Mouse (Mus musculus): ENCODE data around the gene Micu2. TPM values are rescaled to one million over a fixed set of nuclear protein-coding genes. Genes with fewer than 3 reads are reported as not detected.

The Micu2 gene
- polyA plus RNA-seq (2012; ENCODE audit: insufficient read depth, low replicate concordance): 10.0 and 46.0 TPM in 2 replicates

DNA sequence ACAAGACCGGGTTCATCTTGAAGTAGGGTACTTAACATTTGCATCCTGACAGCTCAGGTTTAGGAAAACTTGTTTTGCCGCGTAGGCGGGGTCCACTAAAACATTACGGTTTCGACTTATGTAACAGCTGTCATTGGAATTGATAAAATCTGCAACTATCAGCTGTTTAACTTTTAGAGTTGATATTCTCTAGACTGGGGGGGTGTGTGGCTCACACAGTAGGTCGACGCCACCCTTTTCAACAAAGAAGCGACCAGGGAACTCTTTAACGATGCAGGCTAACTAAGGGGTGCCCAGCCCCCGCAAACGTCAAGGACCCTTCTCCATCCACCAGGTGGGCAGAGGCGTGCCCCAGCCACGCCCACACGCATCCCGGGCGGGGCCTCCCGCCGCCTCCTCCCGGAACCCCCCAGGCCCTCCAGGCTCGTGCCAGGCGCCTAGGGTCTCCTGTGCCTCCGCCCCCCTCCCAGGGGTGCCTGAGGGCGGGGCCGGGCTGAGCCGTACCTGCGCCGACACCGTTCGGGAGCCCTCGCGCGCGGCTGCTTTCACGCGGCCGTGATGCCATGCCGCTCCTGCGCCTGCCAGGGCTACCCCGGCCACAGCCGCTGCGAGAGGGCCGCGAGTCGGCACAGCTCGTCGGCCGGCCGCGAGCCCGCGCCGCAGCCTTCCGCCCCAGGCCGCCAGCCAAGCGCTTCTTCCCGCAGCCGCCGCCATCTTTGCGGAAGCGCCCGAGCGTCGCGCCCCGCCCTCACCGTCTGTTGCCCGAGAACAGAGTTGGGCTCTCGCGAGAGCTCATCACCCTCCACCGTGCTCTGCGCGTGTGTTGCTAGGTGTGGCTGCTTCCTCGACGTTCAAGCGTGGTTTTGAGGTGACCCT lies at the start of gene Micu2:
Gene Micu2, minus strand, starts transcription at position 737 of the 876 bp plus-strand sequence.
- TF ChIP-seq FLI1 (IDR thresholded peaks at IDR 0.05; ENCODE audit: low read length): no peak
- no peak for TF ChIP-seq GATA1 (IDR thresholded peaks at IDR 0.05; ENCODE audit: borderline replicate concordance, low read length)
- H3K36me3 ChIP-seq (replicated peaks; ENCODE audit: low read length): peaks cover 23% of the 10 kb centered on the region
- H3K4me1 ChIP-seq: peaks cover 51% of the 10 kb centered on the region
- no peaks in the 10 kb centered on the region for H3K9me3 ChIP-seq
- no peaks in the 10 kb centered on the region for H3K27me3 ChIP-seq (replicated peaks)
- peak within 1 kb of the TSS; percentile 98 for H3K4me3 ChIP-seq (replicated peaks)

DNA sequence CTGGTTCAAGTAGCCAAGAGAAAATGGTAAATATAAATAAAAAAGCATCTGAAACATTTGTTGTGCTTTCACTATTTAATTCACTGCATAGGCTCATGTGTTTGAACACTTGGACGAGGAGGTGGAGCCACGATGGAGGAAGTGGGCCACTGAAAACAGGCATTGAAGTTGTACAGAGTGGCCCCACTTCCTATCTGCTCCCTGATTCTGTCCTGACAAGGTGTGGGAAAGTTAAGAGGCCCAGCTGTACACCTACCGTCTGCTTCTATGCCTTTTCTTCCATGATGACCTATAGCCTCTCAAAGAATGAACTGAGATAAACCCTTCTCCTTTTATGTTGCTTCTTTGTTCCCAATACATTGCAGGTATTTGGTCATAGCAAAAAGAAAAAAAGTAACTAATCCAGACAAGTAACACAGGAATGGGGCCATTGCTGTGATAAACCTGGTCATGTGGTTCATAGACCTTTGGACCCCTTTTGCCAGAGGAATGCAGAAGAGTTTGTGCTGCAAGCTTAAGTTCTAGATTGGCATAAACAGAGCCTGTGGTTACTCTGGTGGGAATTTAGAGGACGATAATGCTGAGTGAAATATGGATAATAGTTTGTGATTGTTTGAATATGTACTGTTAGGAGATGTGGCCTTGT lies 47.7 kb upstream of the Micu2 start:
- TF ChIP-seq GATA1 (IDR thresholded peaks at IDR 0.05; ENCODE audit: borderline replicate concordance, low read length): no peak
- TF ChIP-seq FLI1 (IDR thresholded peaks at IDR 0.05; ENCODE audit: low read length): no peak
- H3K9me3 ChIP-seq: no peaks in the 10 kb centered on the region
- H3K4me3 ChIP-seq (replicated peaks): no peak overlapping the region

DNA sequence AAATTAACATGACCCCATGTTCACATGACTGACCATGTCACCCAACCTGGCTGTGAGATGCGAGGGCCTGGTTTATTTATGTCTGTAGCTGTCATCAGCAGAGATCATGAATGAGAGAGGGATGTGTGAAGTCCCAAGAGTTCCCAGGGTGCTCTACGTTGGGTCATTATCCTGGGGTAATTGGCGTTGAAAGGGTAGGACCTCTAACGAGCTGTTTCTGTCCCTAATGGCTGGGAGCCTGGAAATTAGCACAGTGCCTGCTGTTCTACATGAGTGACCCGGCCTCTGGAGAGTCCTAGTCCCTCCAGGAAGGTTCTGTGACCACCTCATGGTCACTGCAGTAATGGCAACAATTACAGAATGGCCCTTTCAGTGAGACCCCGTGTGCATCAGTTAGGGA lies 37.1 kb upstream of the Micu2 start:
- TF ChIP-seq FLI1 (IDR thresholded peaks at IDR 0.05; ENCODE audit: low read length) (no peak), GATA1 (IDR thresholded peaks at IDR 0.05; ENCODE audit: borderline replicate concordance, low read length) (no peak)
- no peaks in the 10 kb centered on the region for H3K36me3 ChIP-seq (replicated peaks; ENCODE audit: low read length)
- peaks cover 5% of the 10 kb centered on the region for H3K27me3 ChIP-seq (replicated peaks)
- no peak overlapping the region for H3K4me3 ChIP-seq (replicated peaks)
- H3K4me1 ChIP-seq: no peaks in the 10 kb centered on the region
- no peaks in the 10 kb centered on the region for H3K9me3 ChIP-seq

More for the DNA sequence above, 47.7 kb upstream of the Micu2 start:
- Histone ChIP-seq H3K4me1 (no peaks in the 10 kb centered on the region), H3K36me3 (replicated peaks; ENCODE audit: low read length) (no peaks in the 10 kb centered on the region), H3K27me3 (replicated peaks) (no peaks in the 10 kb centered on the region)

DNA sequence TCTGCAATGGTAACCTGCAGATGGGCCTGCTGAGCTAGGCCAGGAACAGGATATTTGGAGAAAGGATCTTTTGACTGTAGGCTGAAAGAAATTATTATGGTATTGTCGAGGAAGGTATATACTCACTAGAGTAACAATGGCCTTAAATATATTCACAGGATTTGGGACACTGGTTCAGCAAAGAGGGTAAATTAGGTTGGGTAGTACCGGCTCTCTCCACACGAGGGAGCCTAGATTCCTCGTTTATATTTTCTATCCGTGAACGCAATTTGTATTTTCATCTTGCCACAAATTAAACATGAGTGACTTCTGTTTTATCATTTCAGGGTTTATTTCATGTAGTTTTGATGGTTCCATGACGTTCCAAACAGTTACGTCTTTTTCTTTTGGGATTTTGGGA lies 35.5 kb upstream of the Micu2 start:
- TF ChIP-seq FLI1 (IDR thresholded peaks at IDR 0.05; ENCODE audit: low read length) (no peak), GATA1 (IDR thresholded peaks at IDR 0.05; ENCODE audit: borderline replicate concordance, low read length) (no peak)
- H3K4me3 ChIP-seq (replicated peaks): no peak overlapping the region

DNA sequence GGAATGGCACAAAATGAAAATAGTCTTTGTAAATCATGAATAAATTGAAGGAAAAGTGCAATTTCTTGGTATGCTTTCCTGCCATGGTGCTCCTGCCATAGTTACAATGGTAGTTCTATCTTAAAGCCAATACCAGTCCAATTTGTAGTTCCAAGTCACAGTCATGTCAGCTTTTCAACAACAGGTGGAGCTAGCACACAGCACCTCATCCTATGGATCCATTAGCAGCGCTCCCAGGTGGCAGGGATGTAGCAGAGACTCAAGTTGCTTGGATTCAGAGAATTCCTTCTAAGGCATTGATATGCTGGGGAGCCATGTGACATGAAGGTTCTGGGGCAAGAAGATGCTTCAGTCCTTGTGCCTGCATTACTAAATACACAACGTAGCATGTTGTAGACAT lies 19.8 kb upstream of the Micu2 start:
- no peak overlapping the region for H3K4me3 ChIP-seq (replicated peaks)
- no peak for TF ChIP-seq FLI1 (IDR thresholded peaks at IDR 0.05; ENCODE audit: low read length)
- TF ChIP-seq GATA1 (IDR thresholded peaks at IDR 0.05; ENCODE audit: borderline replicate concordance, low read length): no peak
- peaks cover 3% of the 10 kb centered on the region for H3K27me3 ChIP-seq (replicated peaks)
- no peaks in the 10 kb centered on the region for H3K36me3 ChIP-seq (replicated peaks; ENCODE audit: low read length)
- no peaks in the 10 kb centered on the region for H3K4me1 ChIP-seq
- H3K9me3 ChIP-seq: 0 out of 2 replicates have a peak, but pooled peaks cover 3% of the 10 kb centered on the region

More for the DNA sequence above, 35.5 kb upstream of the Micu2 start:
- Histone ChIP-seq H3K36me3 (replicated peaks; ENCODE audit: low read length) (no peaks in the 10 kb centered on the region), H3K27me3 (replicated peaks) (peaks cover 5% of the 10 kb centered on the region), H3K9me3 (no peaks in the 10 kb centered on the region), H3K4me1 (no peaks in the 10 kb centered on the region; the same call in 1 of the 2 replicates)

DNA sequence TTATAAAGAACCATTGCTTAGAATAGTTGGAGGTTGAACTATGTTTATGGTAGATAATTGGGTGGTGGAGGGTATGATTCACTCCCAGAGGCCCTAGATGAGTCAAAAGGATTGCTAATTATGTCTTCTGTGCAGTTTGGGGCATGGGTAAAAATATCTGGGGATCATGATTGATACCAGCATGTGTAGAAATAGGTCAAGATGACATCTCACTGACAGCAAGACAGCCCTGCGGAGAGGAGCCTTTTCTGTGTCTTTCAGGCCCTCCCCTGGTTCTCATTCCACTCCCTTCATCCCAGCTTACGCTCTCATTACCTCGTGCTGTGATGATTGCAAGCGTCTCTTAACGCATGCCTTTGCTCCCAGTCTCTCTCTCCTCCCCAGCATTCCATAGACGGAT lies 4.8 kb upstream of the Micu2 start:
- no peak overlapping the region for H3K4me3 ChIP-seq (replicated peaks)
- H3K27me3 ChIP-seq (replicated peaks): peaks cover 4% of the 10 kb centered on the region
- H3K36me3 ChIP-seq (replicated peaks; ENCODE audit: low read length): peaks cover 11% of the 10 kb centered on the region
- H3K4me1 ChIP-seq: peaks cover 24% of the 10 kb centered on the region
- TF ChIP-seq FLI1 (IDR thresholded peaks at IDR 0.05; ENCODE audit: low read length) (no peak), GATA1 (IDR thresholded peaks at IDR 0.05; ENCODE audit: borderline replicate concordance, low read length) (no peak)
- peaks cover 4% of the 10 kb centered on the region for H3K9me3 ChIP-seq

DNA sequence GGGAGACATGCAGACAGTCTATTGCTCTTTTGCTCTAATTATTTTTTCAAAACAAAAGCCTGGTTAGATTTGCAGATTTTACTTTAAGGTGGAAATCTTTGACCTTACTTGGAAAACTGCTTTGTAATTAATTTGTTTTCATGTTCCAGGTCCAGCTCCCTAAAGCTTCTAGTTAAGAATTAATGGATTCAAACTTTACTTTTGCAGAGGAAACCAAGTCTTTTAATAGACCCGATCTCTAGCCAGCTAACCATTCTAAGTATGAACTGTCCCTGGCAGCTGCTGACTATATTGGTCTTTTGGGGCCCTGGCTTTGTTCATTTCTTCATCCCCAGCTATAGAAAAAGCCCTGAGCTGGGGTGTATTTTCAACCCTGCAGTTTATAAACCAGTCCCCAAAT lies 3.1 kb upstream of the Micu2 start:
- Histone ChIP-seq H3K27me3 (replicated peaks) (peaks cover 3% of the 10 kb centered on the region), H3K36me3 (replicated peaks; ENCODE audit: low read length) (peaks cover 11% of the 10 kb centered on the region), H3K4me1 (peaks cover 39% of the 10 kb centered on the region), H3K4me3 (replicated peaks) (no peak overlapping the region), H3K9me3 (peaks cover 4% of the 10 kb centered on the region)
- no peak for TF ChIP-seq FLI1 (IDR thresholded peaks at IDR 0.05; ENCODE audit: low read length)
- TF ChIP-seq GATA1 (IDR thresholded peaks at IDR 0.05; ENCODE audit: borderline replicate concordance, low read length): no peak

DNA sequence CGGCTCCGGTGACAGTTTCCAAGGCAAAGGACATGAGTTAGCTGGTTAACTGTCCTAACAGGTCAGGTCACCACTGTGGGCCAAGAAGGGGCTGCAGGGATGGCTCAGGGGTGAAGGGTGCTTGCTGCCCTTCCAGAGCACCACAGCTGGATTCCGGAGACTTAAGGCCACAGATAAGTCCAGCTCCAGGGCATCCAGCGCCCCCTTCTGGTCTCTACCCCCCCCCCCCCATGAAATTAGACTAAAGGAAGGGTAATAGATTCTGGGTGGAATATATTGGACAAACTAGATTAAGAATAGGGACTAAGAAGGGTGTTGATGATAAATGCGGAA lies 306 bp upstream of the Micu2 start:
- Histone ChIP-seq H3K36me3 (replicated peaks; ENCODE audit: low read length) (peaks cover 19% of the 10 kb centered on the region), H3K27me3 (replicated peaks) (no peaks in the 10 kb centered on the region), H3K4me3 (replicated peaks) (peak overlapping the region; percentile 98), H3K4me1 (peaks cover 51% of the 10 kb centered on the region), H3K9me3 (no peaks in the 10 kb centered on the region)
- TF ChIP-seq GATA1 (IDR thresholded peaks at IDR 0.05; ENCODE audit: borderline replicate concordance, low read length) (no peak), FLI1 (IDR thresholded peaks at IDR 0.05; ENCODE audit: low read length) (no peak)

DNA sequence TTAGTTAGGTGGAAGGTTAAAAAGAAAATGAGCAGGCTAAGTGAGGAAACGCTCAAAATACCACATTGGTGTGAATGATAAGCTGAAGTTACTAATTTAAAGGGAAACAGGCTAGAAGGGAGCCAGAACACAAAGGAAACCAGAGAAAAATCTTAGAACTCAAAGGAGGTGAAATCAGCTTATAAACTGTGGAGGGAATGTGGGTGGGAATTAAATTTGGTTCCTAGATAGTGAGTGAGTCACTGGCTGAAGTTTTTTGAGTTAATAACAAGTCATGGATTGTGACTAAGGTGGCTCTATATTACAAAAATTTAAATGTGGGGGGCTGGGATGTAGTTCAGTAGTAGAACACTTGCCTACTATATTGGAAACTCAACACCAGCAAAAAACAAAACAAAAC lies 1.6 kb downstream of the Micu2 start:
- Histone ChIP-seq H3K9me3 (peaks cover 7% of the 10 kb centered on the region), H3K36me3 (replicated peaks; ENCODE audit: low read length) (peaks cover 25% of the 10 kb centered on the region), H3K4me1 (peaks cover 47% of the 10 kb centered on the region), H3K27me3 (replicated peaks) (no peaks in the 10 kb centered on the region), H3K4me3 (replicated peaks) (peak overlapping the region; percentile 8)
- TF ChIP-seq GATA1 (IDR thresholded peaks at IDR 0.05; ENCODE audit: borderline replicate concordance, low read length) (no peak), FLI1 (IDR thresholded peaks at IDR 0.05; ENCODE audit: low read length) (no peak)

DNA sequence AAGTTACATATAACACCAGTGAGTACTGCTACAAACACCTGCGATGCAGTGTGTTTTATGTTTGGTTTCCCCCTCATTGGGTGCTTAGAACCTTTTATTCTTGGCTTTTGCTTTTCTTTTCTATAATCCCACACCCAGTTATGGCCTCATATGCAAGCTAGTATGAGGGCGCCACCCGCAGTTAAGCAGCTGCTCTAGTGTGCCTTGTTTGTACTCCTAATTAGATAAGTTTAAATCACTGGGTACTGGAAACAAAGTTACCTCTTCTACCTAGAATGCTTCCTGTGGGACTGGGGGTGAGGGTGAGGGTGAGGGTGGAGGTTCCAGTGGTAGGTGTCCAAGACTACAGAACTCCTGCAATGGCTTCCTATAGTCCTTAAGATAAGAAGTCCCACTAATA lies 2.9 kb downstream of the Micu2 start:
- H3K27me3 ChIP-seq (replicated peaks): no peaks in the 10 kb centered on the region

More for the DNA sequence above, 2.9 kb downstream of the Micu2 start:
- no peak for TF ChIP-seq FLI1 (IDR thresholded peaks at IDR 0.05; ENCODE audit: low read length)
- no peak for TF ChIP-seq GATA1 (IDR thresholded peaks at IDR 0.05; ENCODE audit: borderline replicate concordance, low read length)
- peaks cover 37% of the 10 kb centered on the region for H3K36me3 ChIP-seq (replicated peaks; ENCODE audit: low read length)
- peaks cover 18% of the 10 kb centered on the region for H3K9me3 ChIP-seq
- H3K4me1 ChIP-seq: peaks cover 39% of the 10 kb centered on the region
- H3K4me3 ChIP-seq (replicated peaks): no peak overlapping the region
